Mouse (Mus musculus) ES-Bruce4 (cell line): ENCODE data around the gene Fmnl2.

Experiments used
- CTCF ChIP-seq: IDR thresholded peaks from one replicate; pipeline ENCODE4 v1.8.1; 2011; ENCODE audit warnings: low read depth, low read length
- EP300 ChIP-seq: IDR thresholded peaks from 2 replicates; pipeline ENCODE4 v1.6.1; 2011; ENCODE audit warnings: low read depth, low read length; ENCODE audit not compliant: insufficient read depth
- POLR2A ChIP-seq: IDR thresholded peaks from one replicate; pipeline ENCODE4 v1.8.1; 2011; ENCODE audit warnings: low read length; ENCODE audit not compliant: insufficient read depth

GRCm38 (mm10) chr2:52946074-52946473 is 88.4 kb downstream of the Fmnl2 start:
- TF ChIP-seq CTCF (no peak), POLR2A (no peak), EP300 (no peak)
